In the genomic region with DNA sequence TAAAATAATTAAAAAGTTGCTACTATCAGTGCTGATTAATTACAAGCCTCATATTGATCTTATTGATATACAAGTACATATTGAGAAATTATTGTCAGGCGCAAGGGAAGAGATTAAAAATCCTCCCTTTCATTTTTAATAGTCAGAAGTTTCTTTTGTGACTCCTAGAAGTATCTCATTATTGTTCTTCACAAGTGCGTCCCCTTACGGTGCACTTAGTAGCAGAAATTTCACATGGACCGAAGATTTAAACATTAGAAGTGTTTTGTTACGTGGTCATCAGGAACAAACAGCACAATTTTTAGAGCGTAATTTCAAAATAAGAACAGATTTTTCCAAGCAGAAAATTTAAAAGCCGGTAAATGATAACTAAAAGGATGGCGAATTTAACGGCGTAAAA, we compare ENCODE assay signal across 8 mouse cellular contexts. TPM values are rescaled to one million over a fixed set of nuclear protein-coding genes. Genes with fewer than 3 reads are reported as not detected.
A peak's percentile ranks its signal among the peaks of the same experiment; 100 is the strongest.
DNase-seq lines count a peak whose midpoint lies in the region; ATAC-seq and TF ChIP-seq lines count a peak whose summit lies in the region.

No protein-coding gene starts in this region.

- H3K4me1 ChIP-seq in heart, embryonic 11.5 days (ENCODE audit: control insufficient read depth, insufficient read depth, low read length): no peaks in the 10 kb centered on the region; the same call in 1 of the 2 replicates
- H3K4me1 ChIP-seq in ES-E14 (ENCODE audit: control insufficient read depth in 2 of 2, insufficient read depth in 2 of 2, low read length in 2 of 2, poor library complexity in 1 of 2): peaks cover 0 to 6% of the 10 kb centered on the region in 2 experiments; a peak in 1 of 4 replicates
- peaks cover 13% of the 10 kb centered on the region for H3K4me1 ChIP-seq in hindbrain, embryonic 10.5 days (replicated peaks)

- H3K79me2 ChIP-seq in macrophage (ENCODE audit: inconsistent target): no peaks in the 10 kb centered on the region

- in situ Hi-C loops in ES-E14 (cut with MboI; ENCODE audit: low sequenced_read_pairs in 2 of 2, unreplicated experiment in 2 of 2): loop anchor here in 1 of 2 experiments (25.0 kb wide), 1 partner anchor 775 kb away; the partner anchor contains the start of genes Lpxn and Zfp91

- ATAC-seq in heart, embryonic 11.5 days (replicated peaks; ENCODE audit: insufficient number of reproducible peaks, low FRiP score, low TSS enrichment): no peak
- no peak for ATAC-seq in megakaryocyte progenitor cell, adult 5-6 weeks (replicated peaks; ENCODE audit: poor library complexity)

- H3K9me3 ChIP-seq in heart, embryonic 11.5 days (replicated peaks; ENCODE audit: control insufficient read depth, low read length): no peaks in the 10 kb centered on the region
- no peaks in the 10 kb centered on the region for H3K9me3 ChIP-seq in ES-E14 (ENCODE audit: control insufficient read depth, insufficient read depth, low read depth, low read length)
- H3K9me3 ChIP-seq in hindbrain, embryonic 10.5 days: no peaks in the 10 kb centered on the region

- no peaks in the 10 kb centered on the region for H3K36me3 ChIP-seq in heart, embryonic 11.5 days (ENCODE audit: control insufficient read depth, insufficient read depth, low read length)
- no peaks in the 10 kb centered on the region for H3K36me3 ChIP-seq in ES-E14 (ENCODE audit: control insufficient read depth, insufficient read depth, low read length, poor library complexity, severe bottlenecking)
- no peaks in the 10 kb centered on the region for H3K36me3 ChIP-seq in hindbrain, embryonic 10.5 days
- no peaks in the 10 kb centered on the region for H3K36me3 ChIP-seq in macrophage (ENCODE audit: inconsistent target)

- no peaks in the 10 kb centered on the region for H3K27me3 ChIP-seq in heart, embryonic 11.5 days (ENCODE audit: control insufficient read depth, insufficient read depth, low read length)
- no peaks in the 10 kb centered on the region for H3K27me3 ChIP-seq in hindbrain, embryonic 10.5 days (ENCODE audit: insufficient read depth, poor library complexity, severe bottlenecking)

- H3K9ac ChIP-seq in heart, embryonic 11.5 days (ENCODE audit: low read depth, low read length): no peak overlapping the region
- H3K9ac ChIP-seq in ES-E14 (ENCODE audit: insufficient read depth, low read depth, low read length, poor library complexity, severe bottlenecking): no peak overlapping the region

- H3K4me3 ChIP-seq in heart, embryonic 11.5 days (ENCODE audit: low read depth, low read length): peak overlapping the region; percentile 66
- peak overlapping the region; percentile 52 to 68 for H3K4me3 ChIP-seq in ES-E14 (ENCODE audit: insufficient read depth in 1 of 2, low read depth in 1 of 2, low read length in 2 of 2, poor library complexity in 1 of 2, severe bottlenecking in 1 of 2)
- H3K4me3 ChIP-seq in hindbrain, embryonic 10.5 days: peak overlapping the region; percentile 69
- H3K4me3 ChIP-seq in macrophage (ENCODE audit: inconsistent target): peak overlapping the region; percentile 46

- H3K27ac ChIP-seq in heart, embryonic 11.5 days (ENCODE audit: low read depth, low read length): no peak overlapping the region
- H3K27ac ChIP-seq in ES-E14 (ENCODE audit: insufficient read depth, low read depth, low read length, poor library complexity, severe bottlenecking): no peak overlapping the region
- H3K27ac ChIP-seq in hindbrain, embryonic 10.5 days: peak overlapping the region; percentile 84
- H3K27ac ChIP-seq in macrophage: peak overlapping the region; percentile 92

- 2% methylated on average over 10 of the region's 10 CpGs for WGBS in heart, embryonic 11.5 days (ENCODE audit: insufficient replicate concordance)
- WGBS in hindbrain, embryonic 10.5 days: 1% methylated on average over 10 of the region's 10 CpGs
- WGBS in macrophage (ENCODE audit: missing documents): 2% methylated on average over 10 of the region's 10 CpGs

- DNase-seq in heart, postnatal 14 days: no peak
- no peak for DNase-seq in ES-E14 (ENCODE audit: low read depth, low spot score)
- DNase-seq in hindbrain, embryonic 10.5 days (ENCODE audit: low spot score): no peak
- no peak for DNase-seq in right cerebral cortex, postnatal 4 days
- no peak for DNase-seq in ovary, adult 18-20 months (ENCODE audit: low spot score)

- H3K4me2 ChIP-seq in heart, embryonic 11.5 days: peak overlapping the region; percentile 63

- intact Hi-C loops in heart, postnatal 14 days (cut with DNase I): no loop called here

TF ChIP-seq in ES-E14, 5 proteins besides CTCF, POLR2A, EP300 and RAD21:
- TF ChIP-seq CHD2 (IDR thresholded peaks at IDR 0.05; ENCODE audit: low read depth, low read length): no peak
- no peak for TF ChIP-seq MAFK (IDR thresholded peaks at IDR 0.05; ENCODE audit: insufficient read depth, low read depth, low read length)
- no peak for TF ChIP-seq ZNF384 (IDR thresholded peaks at IDR 0.05; ENCODE audit: low read depth, low read length)
- TF ChIP-seq HCFC1 (IDR thresholded peaks at IDR 0.05; ENCODE audit: borderline replicate concordance, insufficient read depth, low read length): no peak
- TF ChIP-seq ZC3H11A (IDR thresholded peaks at IDR 0.05; ENCODE audit: borderline replicate concordance, low read depth, low read length): no peak

RNA-seq across cellular contexts. Expression of gene Olfr1423, which starts 28.5 kb away (rescaled TPM):
- not detected in 2 replicates for polyA plus RNA-seq in heart, embryonic 11.5 days (2014; fragmentation: Nextera tagmentation; extraction: Ambion mirVana)
- total RNA-seq in heart, postnatal 14 days (2021): not detected
- total RNA-seq in ES-E14 (2012; rRNA removed): 0.11 and 0.27 TPM in 2 replicates
- 0.03 and 0.04 TPM in 2 replicates for polyA plus RNA-seq in hindbrain, embryonic 10.5 days (2016; fragmentation: Nextera tagmentation; extraction: Ambion mirVana)
- total RNA-seq in macrophage (2018; cell fraction: chromatin; rRNA removed): not detected
- not detected for total RNA-seq in macrophage (2018; cell fraction: cytosol; rRNA removed)
- not detected for total RNA-seq in macrophage (2018; cell fraction: nucleus; rRNA removed)
- polyA plus RNA-seq in macrophage (2018): not detected in 3 replicates
- total RNA-seq in megakaryocyte progenitor cell, adult 5-6 weeks (2015): 0.07 TPM in 1 of 2 replicates, not detected in the other
- total RNA-seq in megakaryocyte progenitor cell, adult 5-6 weeks (2017): not detected in 2 replicates

RNA-seq across cellular contexts. Expression of gene Osbp, which starts 46.9 kb away (rescaled TPM):
- polyA plus RNA-seq in heart, embryonic 11.5 days (2014; fragmentation: Nextera tagmentation; extraction: Ambion mirVana): 8.6 and 11.8 TPM in 2 replicates
- total RNA-seq in heart, postnatal 14 days (2021): 10 to 100 TPM; 81.3 to 85.1 TPM
- 15.8 and 18.5 TPM in 2 replicates for total RNA-seq in ES-E14 (2012; rRNA removed)
- 2.9 and 3.1 TPM in 2 replicates for polyA plus RNA-seq in hindbrain, embryonic 10.5 days (2016; fragmentation: Nextera tagmentation; extraction: Ambion mirVana)
- 10 to 100 TPM; 11.5 to 33.6 (median 23.9) TPM for total RNA-seq in macrophage (2018; cell fraction: chromatin; rRNA removed)
- total RNA-seq in macrophage (2018; cell fraction: cytosol; rRNA removed): 10 to 100 TPM; 24.6 to 46.9 (median 36.0) TPM
- 10 to 100 TPM; 16.3 to 53.2 (median 36.8) TPM for total RNA-seq in macrophage (2018; cell fraction: nucleus; rRNA removed)
- polyA plus RNA-seq in macrophage (2018): 27.8 to 35.2 TPM (median 29.0 TPM) in 3 replicates
- total RNA-seq in megakaryocyte progenitor cell, adult 5-6 weeks (2015): 35.3 and 40.5 TPM in 2 replicates
- 42.1 and 50.8 TPM in 2 replicates for total RNA-seq in megakaryocyte progenitor cell, adult 5-6 weeks (2017)

RNA-seq across cellular contexts. Expression of gene Olfr1424, which starts 49.9 kb away (rescaled TPM):
- not detected in 2 replicates for polyA plus RNA-seq in heart, embryonic 11.5 days (2014; fragmentation: Nextera tagmentation; extraction: Ambion mirVana)
- not detected for total RNA-seq in heart, postnatal 14 days (2021)
- total RNA-seq in ES-E14 (2012; rRNA removed): not detected in 2 replicates
- not detected in 2 replicates for polyA plus RNA-seq in hindbrain, embryonic 10.5 days (2016; fragmentation: Nextera tagmentation; extraction: Ambion mirVana)
- not detected for total RNA-seq in macrophage (2018; cell fraction: chromatin; rRNA removed)
- not detected for total RNA-seq in macrophage (2018; cell fraction: cytosol; rRNA removed)
- total RNA-seq in macrophage (2018; cell fraction: nucleus; rRNA removed): not detected
- not detected in 3 replicates for polyA plus RNA-seq in macrophage (2018)
- not detected in 2 replicates for total RNA-seq in megakaryocyte progenitor cell, adult 5-6 weeks (2015)
- total RNA-seq in megakaryocyte progenitor cell, adult 5-6 weeks (2017): not detected in 2 replicates

Comparison
In these comparisons a context has a peak if more than half of its experiments do, and no peak if none do; other contexts are left out.
1. H3K27ac ChIP-seq: peak in hindbrain, embryonic 10.5 days (single experiment) and macrophage (single experiment); none in heart, embryonic 11.5 days (single experiment) and ES-E14 (single experiment).
2. Peak in every context shown above with its lines, with median percentiles within 50 percentile points of each other: H3K4me3 ChIP-seq.